Mouse (Mus musculus) MEL (cell line): ENCODE data around the gene Nkx2-3. TPM values are rescaled to one million over a fixed set of nuclear protein-coding genes. Genes with fewer than 3 reads are reported as not detected.

Experiments
- DNase-seq: peaks from one replicate; pipeline ENCODE4 v3.0.0; 2011; ENCODE audit warnings: low read depth, low spot score
- H3K27ac ChIP-seq: 2 replicates; pipeline ENCODE4 v1.5.1; 2012; ENCODE audit warnings: low read depth, mild to moderate bottlenecking, control low read depth, low read length, moderate library complexity; ENCODE audit not compliant: control insufficient read depth
- H3K27me3 ChIP-seq, 2 experiments: fragments of 150-350 bp in 1 of 2; sonication (generic) in 1 of 2; 2 replicates each; pipeline ENCODE4 v1.6.1; 2012; ENCODE audit warnings: low read length in 2 of 2, mild to moderate bottlenecking in 2 of 2, improper control_type of control experiment in 1 of 2, moderate library complexity in 1 of 2; ENCODE audit not compliant: insufficient read depth in 2 of 2, control insufficient read depth in 1 of 2
- H3K36me3 ChIP-seq, 2 experiments: 2 replicates each; pipeline ENCODE4 v1.6.1; 2012 to 2014; ENCODE audit warnings: low read length in 2 of 2, improper control_type of control experiment in 1 of 2, inconsistent platforms in 1 of 2, mild to moderate bottlenecking in 1 of 2; ENCODE audit not compliant: insufficient read depth in 2 of 2, control insufficient read depth in 1 of 2
- H3K4me1 ChIP-seq, 2 experiments: fragments of 150-350 bp in 1 of 2; sonication (generic) in 1 of 2; 2 replicates each; pipeline ENCODE4 v1.6.1; 2012; ENCODE audit warnings: low read length in 2 of 2, improper control_type of control experiment in 1 of 2, mild to moderate bottlenecking in 1 of 2; ENCODE audit not compliant: insufficient read depth in 2 of 2, control insufficient read depth in 1 of 2
- H3K4me3 ChIP-seq, 2 experiments: fragments of 150-350 bp in 1 of 2; sonication (generic) in 1 of 2; 2 replicates each; pipeline ENCODE4 v1.5.1; 2012; ENCODE audit warnings: low read depth in 2 of 2, low read length in 2 of 2, mild to moderate bottlenecking in 2 of 2, moderate library complexity in 2 of 2, control low read depth in 1 of 2, improper control_type of control experiment in 1 of 2; ENCODE audit not compliant: control insufficient read depth in 1 of 2, insufficient read depth in 1 of 2
- H3K79me2 ChIP-seq: 2 replicates; pipeline ENCODE4 v1.6.1; 2012; ENCODE audit warnings: mild to moderate bottlenecking, low read length, moderate library complexity; ENCODE audit not compliant: control insufficient read depth, poor library complexity, insufficient read depth
- H3K9ac ChIP-seq: 2 replicates; pipeline ENCODE4 v1.6.1; 2012; ENCODE audit warnings: low read depth, mild to moderate bottlenecking, control low read depth, low read length, moderate library complexity; ENCODE audit not compliant: control insufficient read depth, poor library complexity, severe bottlenecking
- H3K9me3 ChIP-seq: fragments of 150-350 bp; sonication (generic); replicated peaks from 2 replicates; pipeline ENCODE4 v1.6.1; 2012; ENCODE audit warnings: mild to moderate bottlenecking, low read length, improper control_type of control experiment, moderate library complexity; ENCODE audit not compliant: insufficient read depth
- CHD2 ChIP-seq: IDR thresholded peaks from 2 replicates; pipeline ENCODE4 v1.6.1; 2011; ENCODE audit warnings: low read length, improper control_type of control experiment
- CTCF ChIP-seq, 3 experiments: IDR thresholded peaks in 2 of 3; conservative IDR thresholded peaks in 1 of 3; 2 replicates each; pipeline ENCODE4 v1.5.1; 2011 to 2012; ENCODE audit warnings: low read length in 3 of 3, low read depth in 2 of 3, mild to moderate bottlenecking in 2 of 3, improper control_type of control experiment in 1 of 3, inconsistent platforms in 1 of 3, mixed read lengths in 1 of 3, moderate library complexity in 1 of 3; ENCODE audit not compliant: control insufficient read depth in 1 of 3, insufficient read depth in 1 of 3, poor library complexity in 1 of 3, severe bottlenecking in 1 of 3
- E2F4 ChIP-seq: IDR thresholded peaks from 2 replicates; pipeline ENCODE4 v1.6.1; 2011; ENCODE audit warnings: low read depth, low read length, improper control_type of control experiment, borderline replicate concordance
- ELF1 ChIP-seq: IDR thresholded peaks from 2 replicates; pipeline ENCODE4 v1.6.1; 2014; ENCODE audit warnings: low read depth, mild to moderate bottlenecking, inconsistent platforms, low read length, improper control_type of control experiment, moderate library complexity
- ETS1 ChIP-seq: IDR thresholded peaks from 2 replicates; pipeline ENCODE4 v1.6.1; 2012; ENCODE audit warnings: low read depth, mild to moderate bottlenecking, inconsistent platforms, low read length, improper control_type of control experiment, moderate library complexity
- HCFC1 ChIP-seq: IDR thresholded peaks from 2 replicates; pipeline ENCODE4 v1.6.1; 2012; ENCODE audit warnings: low read depth, mild to moderate bottlenecking, inconsistent platforms, low read length, improper control_type of control experiment, moderate library complexity
- JUND ChIP-seq: IDR thresholded peaks from 2 replicates; pipeline ENCODE4 v1.6.1; 2011; ENCODE audit warnings: low read depth, mild to moderate bottlenecking, improper control_type of control experiment, low read length
- MAZ ChIP-seq: IDR thresholded peaks from 2 replicates; pipeline ENCODE4 v1.6.1; 2012; ENCODE audit warnings: low read depth, mild to moderate bottlenecking, inconsistent platforms, low read length, improper control_type of control experiment
- MEF2A ChIP-seq: IDR thresholded peaks from 2 replicates; pipeline ENCODE4 v1.6.1; 2014; ENCODE audit warnings: low read depth, mild to moderate bottlenecking, inconsistent platforms, low read length, improper control_type of control experiment; ENCODE audit not compliant: poor library complexity, insufficient replicate concordance, severe bottlenecking; ENCODE audit errors: extremely low read depth
- MXI1 ChIP-seq: IDR thresholded peaks from 2 replicates; pipeline ENCODE4 v1.6.1; 2011; ENCODE audit warnings: mild to moderate bottlenecking, low read depth, low read length, improper control_type of control experiment
- MYC ChIP-seq: IDR thresholded peaks from 2 replicates; pipeline ENCODE4 v1.6.1; 2011; ENCODE audit warnings: low read depth, mild to moderate bottlenecking, low read length, improper control_type of control experiment, moderate library complexity
- NRF1 ChIP-seq: IDR thresholded peaks from 2 replicates; pipeline ENCODE4 v1.6.1; 2014; ENCODE audit warnings: low read depth, mild to moderate bottlenecking, inconsistent platforms, low read length, improper control_type of control experiment, moderate library complexity; ENCODE audit not compliant: poor library complexity, insufficient read depth, severe bottlenecking
- POLR2A ChIP-seq, 2 experiments: IDR thresholded peaks; 2 replicates each; pipeline ENCODE4 v1.6.1; 2011 to 2012; ENCODE audit warnings: low read length in 2 of 2, mild to moderate bottlenecking in 2 of 2, control low read depth in 1 of 2, improper control_type of control experiment in 1 of 2, low read depth in 1 of 2, moderate library complexity in 1 of 2; ENCODE audit not compliant: control insufficient read depth in 1 of 2, insufficient read depth in 1 of 2, poor library complexity in 1 of 2
- RCOR1 ChIP-seq: IDR thresholded peaks from 2 replicates; pipeline ENCODE4 v1.6.1; 2012; ENCODE audit warnings: low read depth, mild to moderate bottlenecking, inconsistent platforms, low read length, improper control_type of control experiment
- SIN3A ChIP-seq: IDR thresholded peaks from 2 replicates; pipeline ENCODE4 v1.6.1; 2012; ENCODE audit warnings: low read length, improper control_type of control experiment, inconsistent platforms
- USF1 ChIP-seq: IDR thresholded peaks from 2 replicates; pipeline ENCODE4 v1.6.1; 2014; ENCODE audit warnings: low read depth, mild to moderate bottlenecking, inconsistent platforms, low read length, improper control_type of control experiment, moderate library complexity
- polyA plus RNA-seq, 2 experiments: library from polyadenylated mRNA; stranded (reverse) in 1 of 2; unstranded in 1 of 2; fragments of >175 nt in 1 of 2; fragments of >200 nt in 1 of 2; gene quantifications; 2 replicates each; pipeline versions ENCODE4 v1.2.1 to v1.2.4; 2012; ENCODE audit warnings: low replicate concordance in 2 of 2, low read depth in 1 of 2; ENCODE audit not compliant: insufficient read length in 2 of 2, insufficient read depth in 1 of 2, missing spikeins in 1 of 2
- total RNA-seq: library from RNA; depleted of rRNA; stranded (reverse); fragments of 300-350 nt; gene quantifications from 2 replicates; pipeline ENCODE4 v1.2.3, GENCODE M21; 2012

Gene Nkx2-3
- total and polyA plus RNA-seq, 3 experiments, result not detected

GRCm38 (mm10) chr19:43601440-43601839, 10.7 kb upstream of the Nkx2-3 start:
- Histone ChIP-seq H3K4me1 (peaks cover 0 to 2% of the 10 kb centered on the region in 2 experiments; a peak in 1 of 4 replicates), H3K4me3 (no peak overlapping the region), H3K79me2 (no peaks in the 10 kb centered on the region), H3K9me3 (no peaks in the 10 kb centered on the region), H3K36me3 (no peaks in the 10 kb centered on the region), H3K27ac (no peak overlapping the region), H3K9ac (no peak overlapping the region), H3K27me3 (peaks cover 9 to 15% of the 10 kb centered on the region in 2 experiments)
- no peak for DNase-seq
- TF ChIP-seq RCOR1, result no peak
- no peak for TF ChIP-seq USF1
- TF ChIP-seq MYC, result no peak
- no peak for TF ChIP-seq ETS1
- TF ChIP-seq CHD2, result no peak
- TF ChIP-seq NRF1, result no peak
- no peak for TF ChIP-seq CTCF (IDR thresholded peaks at IDR 0.05 in 2 of 3, conservative IDR thresholded peaks at IDR 0.05 in 1 of 3; ENCODE audit: control insufficient read depth in 1 of 3, insufficient read depth in 1 of 3, low read depth in 2 of 3, low read length in 3 of 3, poor library complexity in 1 of 3, severe bottlenecking in 1 of 3)

GRCm38 (mm10) chr19:43601996-43602590, 10.0 kb upstream of the Nkx2-3 start:
- H3K4me3 ChIP-seq, result no peak overlapping the region
- H3K9ac ChIP-seq, result no peak overlapping the region
- H3K9me3 ChIP-seq, result no peaks in the 10 kb centered on the region
- H3K79me2 ChIP-seq, result no peaks in the 10 kb centered on the region
- DNase-seq, result no peak
- H3K36me3 ChIP-seq, result no peaks in the 10 kb centered on the region
- no peak overlapping the region for H3K27ac ChIP-seq
- TF ChIP-seq MEF2A (no peak), E2F4 (no peak), NRF1 (no peak), MAZ (no peak), MYC (no peak), POLR2A (IDR thresholded peaks at IDR 0.05; ENCODE audit: control insufficient read depth in 1 of 2, insufficient read depth in 1 of 2, low read depth in 1 of 2, low read length in 2 of 2, poor library complexity in 1 of 2) (no peak), SIN3A (no peak), JUND (no peak), MXI1 (no peak), HCFC1 (no peak), ELF1 (no peak)
- H3K4me1 ChIP-seq, result peaks cover 0 to 2% of the 10 kb centered on the region in 2 experiments; a peak in 1 of 4 replicates
- H3K27me3 ChIP-seq, result peaks cover 9 to 16% of the 10 kb centered on the region in 2 experiments
